Mouse (Mus musculus) ES-E14 (cell line): Measurements from ENCODE around the gene Rptor. TPM values are rescaled to one million over a fixed set of nuclear protein-coding genes. Genes with fewer than 3 reads are reported as not detected.

Source experiments
- DNase-seq: peaks from one replicate; pipeline ENCODE4 v3.0.0-alpha.2; 2013; ENCODE audit warnings: low read depth, low spot score
- H3K27ac ChIP-seq: 2 replicates; pipeline ENCODE4 v1.5.1; 2012; ENCODE audit warnings: low read depth, mild to moderate bottlenecking, low read length, moderate library complexity, mixed read lengths; ENCODE audit not compliant: poor library complexity, insufficient read depth, severe bottlenecking
- H3K36me3 ChIP-seq: 2 replicates; pipeline ENCODE4 v1.6.1; 2012; ENCODE audit warnings: mild to moderate bottlenecking, low read length, moderate library complexity, mixed read lengths; ENCODE audit not compliant: control insufficient read depth, poor library complexity, insufficient read depth, severe bottlenecking
- H3K4me1 ChIP-seq, 2 experiments: fragments of 150-350 bp in 1 of 2; sonication (generic) in 1 of 2; 2 replicates each; pipeline ENCODE4 v1.6.1; 2012; ENCODE audit warnings: low read length in 2 of 2, mild to moderate bottlenecking in 1 of 2, mixed read lengths in 1 of 2; ENCODE audit not compliant: control insufficient read depth in 2 of 2, insufficient read depth in 2 of 2, poor library complexity in 1 of 2
- H3K4me3 ChIP-seq, 2 experiments: fragments of 150-350 bp in 1 of 2; sonication (generic) in 1 of 2; 2 replicates each; pipeline ENCODE4 v1.5.1; 2012; ENCODE audit warnings: low read length in 2 of 2, low read depth in 1 of 2, mild to moderate bottlenecking in 1 of 2, mixed read lengths in 1 of 2; ENCODE audit not compliant: insufficient read depth in 1 of 2, poor library complexity in 1 of 2, severe bottlenecking in 1 of 2
- H3K9ac ChIP-seq: 2 replicates; pipeline ENCODE4 v1.6.1; 2012; ENCODE audit warnings: low read depth, mild to moderate bottlenecking, low read length, mixed read lengths; ENCODE audit not compliant: poor library complexity, insufficient read depth, severe bottlenecking
- H3K9me3 ChIP-seq: fragments of 150-350 bp; sonication (generic); 2 replicates; pipeline ENCODE4 v1.6.1; 2012; ENCODE audit warnings: low read depth, mild to moderate bottlenecking, low read length; ENCODE audit not compliant: control insufficient read depth, insufficient read depth
- CHD2 ChIP-seq: IDR thresholded peaks from 2 replicates; pipeline ENCODE4 v1.6.1; 2014; ENCODE audit warnings: mild to moderate bottlenecking, low read depth, low read length, inconsistent platforms
- HCFC1 ChIP-seq: IDR thresholded peaks from 2 replicates; pipeline ENCODE4 v1.6.1; 2012; ENCODE audit warnings: low read length, inconsistent platforms, borderline replicate concordance; ENCODE audit not compliant: insufficient read depth
- MAFK ChIP-seq: IDR thresholded peaks from 2 replicates; pipeline ENCODE4 v1.6.1; 2014; ENCODE audit warnings: mild to moderate bottlenecking, low read depth, low read length, inconsistent platforms; ENCODE audit not compliant: insufficient read depth
- ZC3H11A ChIP-seq: IDR thresholded peaks from 2 replicates; pipeline ENCODE4 v1.6.1; 2012; ENCODE audit warnings: low read depth, mild to moderate bottlenecking, inconsistent platforms, low read length, borderline replicate concordance
- ZNF384 ChIP-seq: IDR thresholded peaks from 2 replicates; pipeline ENCODE4 v1.6.1; 2012; ENCODE audit warnings: low read depth, low read length, inconsistent platforms
- in situ Hi-C, 2 experiments: fragments of 600-800 bp; cut with MboI; formaldehyde crosslinking; loops; one replicate each; pipeline ENCODE4 v1.15.1; 2025; ENCODE audit warnings: low sequenced_read_pairs in 2 of 2, inconsistent platforms in 1 of 2; ENCODE audit not compliant: unreplicated experiment in 2 of 2
- total RNA-seq: library from RNA; depleted of rRNA; stranded (reverse); fragments of 300-350 nt; gene quantifications from 2 replicates; pipeline ENCODE4 v1.2.3, GENCODE M21; 2012; rRNA removed

The Rptor gene
- total RNA-seq, 1 experiment, result 59.7 TPM

- DNase-seq, result no peak
- no peak for TF ChIP-seq MAFK
- no peak for TF ChIP-seq HCFC1
- TF ChIP-seq ZC3H11A, result no peak
- TF ChIP-seq CHD2, result no peak
- no peak for TF ChIP-seq ZNF384
- no peak overlapping the region for H3K9ac ChIP-seq
- no peaks in the 10 kb centered on the region for H3K9me3 ChIP-seq
- H3K4me3 ChIP-seq, result no peak overlapping the region
- H3K27ac ChIP-seq, result no peak overlapping the region
- no peaks in the 10 kb centered on the region for H3K36me3 ChIP-seq
- in situ Hi-C loops, result no loop called here
- H3K4me1 ChIP-seq, result peaks cover 1 to 10% of the 10 kb centered on the region in 2 experiments; a peak in 1 of 4 replicates
These were observed 344.7 kb downstream of the Rptor start for GRCm38 (mm10) chr11:119947426-119947825.

- no peak overlapping the region for H3K9ac ChIP-seq
- H3K9me3 ChIP-seq, result no peaks in the 10 kb centered on the region
- no peak overlapping the region for H3K4me3 ChIP-seq
- TF ChIP-seq ZNF384, result no peak
- no peak for TF ChIP-seq CHD2
- TF ChIP-seq ZC3H11A, result no peak
- no peak for TF ChIP-seq MAFK
- no peak for TF ChIP-seq HCFC1
- H3K4me1 ChIP-seq, result peaks cover 1 to 10% of the 10 kb centered on the region in 2 experiments; a peak in 1 of 4 replicates
- H3K36me3 ChIP-seq, result no peaks in the 10 kb centered on the region
- H3K27ac ChIP-seq, result no peak overlapping the region
- in situ Hi-C loops, result no loop called here
- DNase-seq, result no peak
These were observed 345.2 kb downstream of the Rptor start for GRCm38 (mm10) chr11:119947897-119948296.

- H3K4me3 ChIP-seq, result no peak overlapping the region
- H3K27ac ChIP-seq, result no peak overlapping the region
- TF ChIP-seq ZNF384, result no peak
- no peak for TF ChIP-seq CHD2
- no peak for TF ChIP-seq ZC3H11A
- no peak for TF ChIP-seq MAFK
- TF ChIP-seq HCFC1, result no peak
- no peak overlapping the region for H3K9ac ChIP-seq
- no peak for DNase-seq
- peaks cover 1 to 10% of the 10 kb centered on the region in 2 experiments; a peak in 1 of 4 replicates for H3K4me1 ChIP-seq
- H3K9me3 ChIP-seq, result no peaks in the 10 kb centered on the region
- in situ Hi-C loops, result no loop called here
- H3K36me3 ChIP-seq, result no peaks in the 10 kb centered on the region
These were observed 345.6 kb downstream of the Rptor start for GRCm38 (mm10) chr11:119948305-119948704.

GRCm38 (mm10) chr11:119948803-119949202, 346.1 kb downstream of the Rptor start:
- no peaks in the 10 kb centered on the region for H3K36me3 ChIP-seq
- no peak for DNase-seq

More at GRCm38 (mm10) chr11:119948803-119949202, 346.1 kb downstream of the Rptor start:
- in situ Hi-C loops, result no loop called here
- Histone ChIP-seq H3K27ac (no peak overlapping the region), H3K4me3 (no peak overlapping the region), H3K9ac (no peak overlapping the region), H3K4me1 (peaks cover 1 to 10% of the 10 kb centered on the region in 2 experiments; a peak in 1 of 4 replicates), H3K9me3 (no peaks in the 10 kb centered on the region)
- TF ChIP-seq MAFK, result no peak
- no peak for TF ChIP-seq CHD2
- no peak for TF ChIP-seq ZNF384
- TF ChIP-seq HCFC1, result no peak
- TF ChIP-seq ZC3H11A, result no peak

Other genes with a start within 250 kb of the Rptor start
- 3.4 and 4.9 TPM in 2 replicates for gene Sgsh, start 247.4 kb upstream of the Rptor start, total RNA-seq
- 4.4 and 7.4 TPM in 2 replicates for gene Slc26a11, start 247.3 kb upstream of the Rptor start, total RNA-seq
- 30.4 and 37.3 TPM in 2 replicates for gene Rnf213, start 209.8 kb upstream of the Rptor start, total RNA-seq
- gene Endov, start 111.6 kb upstream of the Rptor start, total RNA-seq, result 10.0 and 13.5 TPM in 2 replicates
- 0.79 and 0.80 TPM in 2 replicates for gene Nptx1, start 55.2 kb upstream of the Rptor start, total RNA-seq